In the genomic region with DNA sequence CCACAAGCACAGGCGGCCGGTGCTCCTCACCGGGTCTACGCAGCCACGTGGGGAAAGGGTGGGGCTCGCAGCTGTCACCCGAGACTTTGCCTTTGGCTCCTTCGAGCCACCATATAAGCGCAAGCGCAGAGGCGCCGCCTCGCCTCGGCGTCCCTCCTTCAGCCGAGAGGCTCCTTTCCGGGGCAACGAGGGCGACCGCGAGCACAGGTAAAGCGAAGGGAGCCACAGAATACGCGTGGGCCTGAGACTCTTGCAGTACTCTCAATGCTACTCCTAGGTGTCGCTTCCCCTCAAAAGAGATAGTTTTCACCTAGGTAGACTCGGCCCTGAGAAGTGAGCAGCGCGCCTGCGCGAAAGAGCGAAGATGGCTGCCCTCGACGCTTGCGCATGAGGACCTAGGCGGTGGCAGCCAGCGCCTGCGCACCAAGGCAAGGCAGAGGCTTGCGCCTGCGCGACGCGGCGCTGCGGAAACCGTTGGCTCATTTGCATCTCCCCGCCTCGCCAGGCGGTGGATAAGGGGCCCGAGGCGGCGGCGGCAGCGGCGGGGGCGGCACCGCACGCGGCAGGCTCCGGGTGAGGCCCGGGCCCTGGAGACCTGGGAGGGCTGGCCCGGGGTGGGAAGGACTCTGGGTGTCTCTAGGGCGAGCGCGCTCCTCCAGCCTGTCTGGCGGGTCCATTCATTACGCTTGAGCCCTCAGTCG, we compare ENCODE assay signal across 8 mouse cellular contexts. TPM values are rescaled to one million over a fixed set of nuclear protein-coding genes. Genes with fewer than 3 reads are reported as not detected.
DNase-seq lines count a peak whose midpoint lies in the region; ATAC-seq and TF ChIP-seq lines count a peak whose summit lies in the region.

A gene (plus strand): TSS at position 147 of the 701 bp plus-strand sequence.
A gene (minus strand): TSS at position 387 of the 701 bp plus-strand sequence.

- TF ChIP-seq POLR2A in heart, adult 2 months (IDR thresholded peaks at IDR 0.05; ENCODE audit: insufficient read depth, low read depth, low read length), result peak; percentile 92

- TF ChIP-seq EP300 in heart, adult 2 months (IDR thresholded peaks at IDR 0.05; ENCODE audit: insufficient read depth, low read depth, low read length), result peak; percentile 68; the same call in 1 of the 2 replicates

- H3K27ac ChIP-seq in embryonic facial prominence, embryonic 13.5 days, result peak within 1 kb of the TSS; percentile 95
- peak within 1 kb of the TSS; percentile 100 for H3K27ac ChIP-seq in heart, adult 2 months
- H3K27ac ChIP-seq in limb, embryonic 13.5 days, result peak within 1 kb of the TSS; percentile 87
- peak within 1 kb of the TSS; percentile 97 for H3K27ac ChIP-seq in midbrain, embryonic 16.5 days (ENCODE audit: low read length)

- intact Hi-C loops in heart, adult 2 months (cut with DNase I), result loop anchor here (2.0 to 5.0 kb wide), 2 partner anchors 21 to 62 kb away; a partner anchor contains a TSS

- DNase-seq in 3134 (ENCODE audit: extremely low read depth, insufficient read length, low spot score), result peak; percentile 97
- peak; percentile 96 to 97 for DNase-seq in adrenal gland, postnatal 36 days
- peak; percentile 95 to 98 for DNase-seq in heart, adult 2 months
- DNase-seq in kidney, adult 8-10 months, result peak; percentile 95
- peak; percentile 95 to 96 for DNase-seq in spleen, postnatal 10 days (ENCODE audit: low spot score in 2 of 2)

- ATAC-seq in embryonic facial prominence, embryonic 13.5 days (ENCODE audit: insufficient number of reproducible peaks, insufficient read depth, low FRiP score, low TSS enrichment, low read depth), result peak; percentile 93
- peak; percentile 97 for ATAC-seq in limb, embryonic 13.5 days (ENCODE audit: low FRiP score, low read depth)
- ATAC-seq in midbrain, embryonic 16.5 days, result peak; percentile 97

- H3K27me3 ChIP-seq in embryonic facial prominence, embryonic 13.5 days, result no peaks in the 10 kb centered on the region
- H3K27me3 ChIP-seq in heart, adult 2 months (ENCODE audit: control insufficient read depth, insufficient read depth, low read length), result no peaks in the 10 kb centered on the region
- H3K27me3 ChIP-seq in limb, embryonic 13.5 days, result no peaks in the 10 kb centered on the region
- no peaks in the 10 kb centered on the region for H3K27me3 ChIP-seq in midbrain, embryonic 16.5 days (ENCODE audit: control insufficient read depth, insufficient read depth, low read depth, low read length)

- H3K4me3 ChIP-seq in embryonic facial prominence, embryonic 13.5 days, result peak within 1 kb of the TSS; percentile 81
- H3K4me3 ChIP-seq in heart, adult 2 months, result peak within 1 kb of the TSS; percentile 88
- H3K4me3 ChIP-seq in limb, embryonic 13.5 days, result peak within 1 kb of the TSS; percentile 80
- H3K4me3 ChIP-seq in midbrain, embryonic 16.5 days (ENCODE audit: low read depth, low read length), result peak within 1 kb of the TSS; percentile 87

- peak; percentile 38 for TF ChIP-seq CTCF in heart, adult 2 months (IDR thresholded peaks at IDR 0.05)

- H3K9ac ChIP-seq in embryonic facial prominence, embryonic 13.5 days, result peak within 1 kb of the TSS; percentile 92
- H3K9ac ChIP-seq in heart, adult 2 months (ENCODE audit: low read depth, low read length), result peak within 1 kb of the TSS; percentile 70
- H3K9ac ChIP-seq in limb, embryonic 13.5 days, result peak within 1 kb of the TSS; percentile 87
- H3K9ac ChIP-seq in midbrain, embryonic 16.5 days (ENCODE audit: low read depth, low read length), result peak within 1 kb of the TSS; percentile 95

- peak within 1 kb of the TSS; percentile 96 for H3K4me2 ChIP-seq in embryonic facial prominence, embryonic 13.5 days
- peak within 1 kb of the TSS; percentile 94 for H3K4me2 ChIP-seq in limb, embryonic 13.5 days (replicated peaks)
- peak within 1 kb of the TSS; percentile 84 for H3K4me2 ChIP-seq in midbrain, embryonic 16.5 days (ENCODE audit: low read length)

- peaks cover 49% of the 10 kb centered on the region for H3K36me3 ChIP-seq in embryonic facial prominence, embryonic 13.5 days
- H3K36me3 ChIP-seq in heart, adult 2 months (ENCODE audit: control insufficient read depth, insufficient read depth, low read length), result no peaks in the 10 kb centered on the region
- peaks cover 51% of the 10 kb centered on the region for H3K36me3 ChIP-seq in limb, embryonic 13.5 days
- H3K36me3 ChIP-seq in midbrain, embryonic 16.5 days (ENCODE audit: control insufficient read depth, insufficient read depth, low read length), result peaks cover 21% of the 10 kb centered on the region

- peaks cover 16% of the 10 kb centered on the region for H3K4me1 ChIP-seq in embryonic facial prominence, embryonic 13.5 days
- peaks cover 2% of the 10 kb centered on the region; the same call in 1 of the 2 replicates for H3K4me1 ChIP-seq in heart, adult 2 months (ENCODE audit: control insufficient read depth, insufficient read depth, low read length)
- H3K4me1 ChIP-seq in limb, embryonic 13.5 days, result peaks cover 25% of the 10 kb centered on the region
- H3K4me1 ChIP-seq in midbrain, embryonic 16.5 days (ENCODE audit: control insufficient read depth, insufficient read depth, low read length), result peaks cover 18% of the 10 kb centered on the region

- H3K79me2 ChIP-seq in heart, adult 2 months (replicated peaks; ENCODE audit: control insufficient read depth, insufficient read depth, low read length), result no peaks in the 10 kb centered on the region; the same call in 1 of the 2 replicates

- no peaks in the 10 kb centered on the region for H3K9me3 ChIP-seq in embryonic facial prominence, embryonic 13.5 days
- no peaks in the 10 kb centered on the region for H3K9me3 ChIP-seq in limb, embryonic 13.5 days
- H3K9me3 ChIP-seq in midbrain, embryonic 16.5 days (replicated peaks; ENCODE audit: control insufficient read depth, low read length, poor library complexity, severe bottlenecking), result no peaks in the 10 kb centered on the region

- WGBS in embryonic facial prominence, embryonic 13.5 days, result under 1% methylated on average over 67 of the region's 67 CpGs
- WGBS in heart, adult 2 months, result under 1% methylated on average over 67 of the region's 67 CpGs
- WGBS in limb, embryonic 13.5 days, result under 1% methylated on average over 67 of the region's 67 CpGs
- WGBS in midbrain, embryonic 16.5 days, result under 1% methylated on average over 60 of the region's 67 CpGs

RNA-seq across cellular contexts. Expression of the first gene that starts in this region (rescaled TPM):
- 10 to 100 TPM; 24.0 to 34.1 TPM for total RNA-seq in adrenal gland, postnatal 36 days (2021)
- polyA plus RNA-seq in embryonic facial prominence, embryonic 13.5 days (2015; fragmentation: Nextera tagmentation; extraction: Ambion mirVana), result 39.7 and 43.3 TPM in 2 replicates
- total RNA-seq in heart, adult 2 months (2021), result 10 to 100 TPM; 34.3 to 38.0 TPM
- 27.8 and 31.4 TPM in 2 replicates for polyA plus RNA-seq in heart, adult 2 months (2012; rRNA removed)
- polyA plus RNA-seq in limb, embryonic 13.5 days (2015; fragmentation: Nextera tagmentation; extraction: Ambion mirVana), result 37.0 and 40.5 TPM in 2 replicates
- polyA plus RNA-seq in midbrain, embryonic 16.5 days (2015; fragmentation: Nextera tagmentation; extraction: Ambion mirVana), result 104 TPM in 2 replicates

RNA-seq across cellular contexts. Expression of the second gene that starts in this region (rescaled TPM):
- total RNA-seq in adrenal gland, postnatal 36 days (2021), result 10 to 100 TPM; 10.7 to 13.6 TPM
- polyA plus RNA-seq in embryonic facial prominence, embryonic 13.5 days (2015; fragmentation: Nextera tagmentation; extraction: Ambion mirVana), result 24.8 and 25.9 TPM in 2 replicates
- total RNA-seq in heart, adult 2 months (2021), result 1 to 10 TPM; 7.0 to 8.4 TPM
- polyA plus RNA-seq in heart, adult 2 months (2012; rRNA removed), result 9.4 and 16.0 TPM in 2 replicates
- polyA plus RNA-seq in limb, embryonic 13.5 days (2015; fragmentation: Nextera tagmentation; extraction: Ambion mirVana), result 25.5 and 26.2 TPM in 2 replicates
- 116 and 133 TPM in 2 replicates for polyA plus RNA-seq in midbrain, embryonic 16.5 days (2015; fragmentation: Nextera tagmentation; extraction: Ambion mirVana)

Comparison
In these comparisons a context has a peak if more than half of its experiments do, and no peak if none do; other contexts are left out.
1. Peak in every context shown above with its lines: DNase-seq, ATAC-seq, H3K4me3 ChIP-seq and H3K27ac ChIP-seq.